Mouse (Mus musculus): ENCODE data around the gene Spag6l.

- no peak for TF ChIP-seq CTCF (IDR thresholded peaks at IDR 0.05; ENCODE audit: low read depth, low read length)
- TF ChIP-seq POLR2A (IDR thresholded peaks at IDR 0.05; ENCODE audit: borderline replicate concordance, low read depth, low read length): no peak
These were observed 23.2 kb upstream of the Spag6l start for GRCm38 (mm10) chr16:16852411-16852810.

Data from bone marrow macrophage, adult 2 months (primary cell).